Mouse (Mus musculus) lung, postnatal 0 days (tissue): ENCODE results near the gene Sfxn4.

Experiments used
- CTCF ChIP-seq: IDR thresholded peaks from 2 replicates; pipeline ENCODE4 v1.5.1; 2016; ENCODE audit warnings: antibody characterized with exemption, mild to moderate bottlenecking
- EP300 ChIP-seq: IDR thresholded peaks from 2 replicates; pipeline ENCODE4 v1.6.1; 2016; ENCODE audit warnings: antibody characterized with exemption, mild to moderate bottlenecking, control low read depth

DNA sequence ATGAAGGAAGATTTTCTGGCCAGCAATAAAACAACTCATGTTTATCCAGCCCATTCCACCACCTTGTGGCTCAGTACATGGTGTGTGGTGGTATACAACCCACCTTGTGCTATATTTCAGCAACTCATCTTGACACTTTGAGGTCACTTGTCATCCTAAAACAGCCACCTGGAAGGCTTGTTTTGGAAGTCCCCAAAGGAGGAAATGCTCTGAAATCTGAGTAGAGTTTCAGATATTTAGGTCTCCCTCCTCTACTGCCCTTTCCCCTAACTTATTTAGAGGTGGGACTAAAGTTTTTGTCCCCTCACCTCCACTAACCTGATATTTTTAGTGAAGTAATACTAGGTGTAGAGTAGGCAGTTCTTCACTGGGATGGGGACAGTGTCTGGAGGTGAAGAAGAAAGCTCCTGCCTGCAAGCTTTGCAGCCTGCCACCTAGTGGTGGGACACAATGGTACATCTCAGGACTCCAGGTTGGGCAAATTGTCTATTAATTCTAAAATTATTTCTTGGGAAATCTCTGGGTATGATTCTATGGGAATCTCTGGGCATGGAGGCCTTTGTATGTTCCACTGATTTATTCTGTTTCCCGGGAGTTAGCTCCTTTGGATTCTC, 30.8 kb upstream of the Sfxn4 start:
- TF ChIP-seq EP300 (no peak), CTCF (peak; percentile 86)
